Mouse (Mus musculus) G1E (cell line): ENCODE measurements around the gene Mex3d. TPM values are rescaled to one million over a fixed set of nuclear protein-coding genes. Genes with fewer than 3 reads are reported as not detected.

ENCODE experiments used
- ATAC-seq: 2 replicates; pipeline ENCODE4 v1.8.0; 2016; ENCODE audit warnings: mild to moderate bottlenecking; ENCODE audit not compliant: insufficient number of reproducible peaks, poor library complexity, low FRiP score, severe bottlenecking; ENCODE audit errors: extremely low read depth
- DNase-seq: peaks from one replicate; pipeline ENCODE4 v3.0.0; 2012; ENCODE audit warnings: low spot score
- H3K27me3 ChIP-seq: 2 replicates; pipeline ENCODE4 v1.6.1; 2012; ENCODE audit warnings: mild to moderate bottlenecking, low read length, inconsistent platforms; ENCODE audit not compliant: insufficient read depth
- H3K36me3 ChIP-seq: replicated peaks from 2 replicates; pipeline ENCODE3; 2012; ENCODE audit warnings: mild to moderate bottlenecking, inconsistent platforms
- H3K4me1 ChIP-seq: 2 replicates; pipeline ENCODE4 v1.6.1; 2012; ENCODE audit warnings: low read depth, low read length, inconsistent platforms, mixed read lengths; ENCODE audit not compliant: insufficient read depth
- H3K4me3 ChIP-seq: 2 replicates; pipeline ENCODE4 v1.5.1; 2012; ENCODE audit warnings: low read depth, mild to moderate bottlenecking, inconsistent platforms, low read length, moderate library complexity, mixed read lengths
- H3K9me3 ChIP-seq: replicated peaks from 2 replicates; pipeline ENCODE4 v1.6.1; 2012; ENCODE audit warnings: inconsistent platforms
- CTCF ChIP-seq: IDR thresholded peaks from 2 replicates; pipeline ENCODE4 v1.5.1; 2012; ENCODE audit warnings: low read depth, low read length, inconsistent platforms, mixed read lengths
- GATA1 ChIP-seq: IDR thresholded peaks from 2 replicates; pipeline ENCODE4 v1.6.1; 2012; ENCODE audit warnings: borderline replicate concordance, low read length, inconsistent platforms, mixed read lengths
- GATA2 ChIP-seq: IDR thresholded peaks from 2 replicates; pipeline ENCODE4 v1.6.1; 2012; ENCODE audit warnings: low read depth, low read length, inconsistent platforms, borderline replicate concordance
- POLR2AphosphoS5 ChIP-seq: IDR thresholded peaks from 2 replicates; pipeline ENCODE4 v1.6.1; 2012; ENCODE audit warnings: low read depth, low read length, inconsistent platforms; ENCODE audit not compliant: insufficient replicate concordance
- TAL1 ChIP-seq: conservative IDR thresholded peaks from 2 replicates; pipeline ENCODE4 v1.6.1; 2012; ENCODE audit warnings: low read depth, low read length, inconsistent platforms, mixed read lengths
- polyA plus RNA-seq: library from polyadenylated mRNA; stranded (reverse); fragments of >175 nt; gene quantifications from 2 replicates; pipeline ENCODE4 v1.2.3, GENCODE M21; 2012
- total RNA-seq, 2 experiments: library from RNA; stranded (forward) in 1 of 2; stranded (reverse) in 1 of 2; fragments of 200-1000 nt in 1 of 2; fragments of >200 nt in 1 of 2; fragmentation: Nextera tagmentation in 1 of 2; gene quantifications; 2 replicates each; pipeline ENCODE4 v1.2.3; 2014 to 2017

The Mex3d gene
- total and polyA plus RNA-seq, 3 experiments, result 8.7 to 35.3 (median 11.4) TPM

DNA sequence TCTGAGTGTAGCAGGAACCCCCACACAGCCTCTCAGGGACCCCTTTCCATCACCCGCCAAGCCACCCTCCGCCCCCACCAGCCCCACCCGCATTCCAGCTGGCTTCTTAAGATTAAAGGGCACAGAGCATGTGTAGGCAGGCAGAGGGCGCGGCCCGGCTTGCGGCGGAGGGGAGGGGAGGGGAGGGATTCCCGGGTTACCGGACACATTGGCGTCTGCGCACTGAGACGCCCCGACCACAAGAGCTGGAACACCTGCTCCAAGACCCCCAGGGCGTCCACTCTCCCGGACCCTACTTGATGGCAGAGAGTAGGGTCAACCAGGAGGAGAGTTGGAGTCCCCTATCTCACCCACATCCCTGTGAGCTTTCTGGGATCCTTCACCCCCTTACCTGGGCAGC, 42.3 kb downstream of the Mex3d start:
- Histone ChIP-seq H3K9me3 (peaks cover 16% of the 10 kb centered on the region), H3K4me1 (peaks cover 91% of the 10 kb centered on the region), H3K36me3 (peaks cover 30% of the 10 kb centered on the region), H3K27me3 (peaks cover 17% of the 10 kb centered on the region), H3K4me3 (peak overlapping the region; percentile 73)
- DNase-seq (peak; percentile 74), ATAC-seq (no peak)
- TF ChIP-seq POLR2AphosphoS5 (no peak), GATA2 (no peak), GATA1 (no peak), TAL1 (no peak; the same call in 1 of the 2 replicates), CTCF (no peak)

DNA sequence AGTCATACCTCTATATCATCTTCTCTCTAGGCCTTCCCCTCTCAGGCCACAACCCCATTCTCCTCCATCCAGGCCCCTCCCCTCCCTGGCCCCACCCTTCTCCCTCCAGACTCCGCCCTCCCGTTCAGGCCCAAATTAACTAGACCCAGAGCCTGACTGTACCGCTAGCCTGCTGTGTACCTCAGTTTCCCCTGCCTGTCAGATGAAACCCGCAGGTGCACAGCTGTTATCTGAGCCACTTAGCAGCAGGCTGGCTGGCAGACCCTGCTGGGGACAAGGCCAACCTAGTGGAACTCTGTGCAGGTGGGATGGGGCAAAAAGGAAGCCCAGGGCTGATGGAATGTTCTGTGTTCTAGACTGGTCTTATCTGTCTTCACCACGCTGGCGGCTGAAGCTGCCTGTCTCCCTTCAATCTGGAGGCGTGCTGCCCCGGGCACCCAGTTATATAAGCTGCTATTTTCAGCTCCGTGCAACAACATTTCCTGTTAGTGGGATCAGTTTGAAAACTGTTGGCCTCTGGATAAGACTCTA, 43.3 kb downstream of the Mex3d start:
- peaks cover 91% of the 10 kb centered on the region for H3K4me1 ChIP-seq
- DNase-seq (peak; percentile 76), ATAC-seq (peak; percentile 41)
- TF ChIP-seq GATA2 (no peak), TAL1 (peak; percentile 85), CTCF (no peak), GATA1 (no peak), POLR2AphosphoS5 (no peak)
- peaks cover 16% of the 10 kb centered on the region for H3K9me3 ChIP-seq
- H3K27me3 ChIP-seq, result peaks cover 12% of the 10 kb centered on the region
- peak overlapping the region; percentile 73 for H3K4me3 ChIP-seq
- peaks cover 32% of the 10 kb centered on the region for H3K36me3 ChIP-seq

DNA sequence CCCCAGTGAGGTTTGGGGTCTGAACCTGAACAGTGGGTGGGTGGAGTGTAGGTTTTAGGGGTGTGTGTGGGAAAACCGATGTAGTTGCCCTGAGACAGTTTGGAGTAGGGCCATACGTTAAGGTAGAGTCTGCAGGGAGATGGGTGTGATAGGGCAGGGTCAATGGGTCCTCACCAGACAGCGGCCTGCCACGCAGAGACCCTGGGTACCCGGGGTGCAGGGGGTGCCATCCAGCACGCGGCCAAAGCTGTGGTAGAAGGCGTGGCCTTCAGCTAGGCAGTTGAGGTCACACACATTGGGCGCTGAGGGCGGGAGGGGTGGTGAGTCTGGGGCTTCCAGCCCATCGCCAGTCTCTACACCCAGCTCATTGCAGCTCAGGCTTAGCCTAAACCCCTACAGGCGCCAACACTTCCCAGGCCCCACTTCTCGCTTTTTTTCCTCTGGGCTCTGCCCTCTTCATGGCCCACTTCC, 44.0 kb downstream of the Mex3d start:
- Histone ChIP-seq H3K9me3 (peaks cover 16% of the 10 kb centered on the region), H3K36me3 (peaks cover 32% of the 10 kb centered on the region), H3K4me1 (peaks cover 86% of the 10 kb centered on the region), H3K4me3 (peak overlapping the region; percentile 73), H3K27me3 (peaks cover 4% of the 10 kb centered on the region)
- TF ChIP-seq CTCF (no peak), GATA2 (no peak), TAL1 (no peak), GATA1 (no peak), POLR2AphosphoS5 (no peak)
- DNase-seq (peak; percentile 65), ATAC-seq (no peak)

DNA sequence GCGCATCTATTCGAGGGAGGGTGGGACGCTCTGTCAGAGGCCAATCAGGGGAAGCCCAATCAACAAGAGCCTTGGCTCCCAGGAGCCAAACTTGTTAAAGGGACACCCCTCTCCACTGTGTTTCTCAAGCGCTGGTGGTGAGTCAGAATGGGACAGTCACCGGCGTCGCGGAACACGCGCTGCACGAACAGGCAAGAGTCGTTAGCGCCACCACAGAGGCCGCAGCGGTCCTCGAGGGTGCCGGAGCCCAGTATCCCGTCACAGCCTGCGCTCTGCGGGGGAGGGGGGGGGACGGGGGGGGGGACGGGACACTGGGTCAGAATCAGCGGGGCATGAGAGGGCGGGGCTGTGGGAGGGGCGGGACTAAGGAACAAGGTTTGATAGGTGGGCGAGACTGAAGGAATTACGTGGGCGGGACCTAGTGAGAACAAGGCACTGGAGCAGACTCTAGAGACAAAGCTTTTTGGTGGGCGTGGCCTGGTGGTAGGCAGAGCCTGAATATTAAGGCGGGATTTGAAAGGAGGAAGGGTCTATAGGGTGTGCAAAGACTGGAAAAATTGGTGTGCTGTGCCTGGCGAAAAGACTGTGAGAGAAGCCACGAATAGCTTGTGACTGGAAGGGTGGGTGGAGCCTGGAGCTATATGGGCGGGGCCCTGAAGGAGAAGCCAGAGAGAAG, 44.6 kb downstream of the Mex3d start:
- H3K9me3 ChIP-seq, result peaks cover 16% of the 10 kb centered on the region
- ATAC-seq (peak; percentile 63), DNase-seq (peak; percentile 79)
- peaks cover 32% of the 10 kb centered on the region for H3K36me3 ChIP-seq
- peak overlapping the region; percentile 73 for H3K4me3 ChIP-seq
- H3K27me3 ChIP-seq, result peaks cover 3% of the 10 kb centered on the region; the same call in 1 of the 2 replicates
- TF ChIP-seq CTCF (no peak), GATA2 (no peak)
- peaks cover 84% of the 10 kb centered on the region for H3K4me1 ChIP-seq

DNA sequence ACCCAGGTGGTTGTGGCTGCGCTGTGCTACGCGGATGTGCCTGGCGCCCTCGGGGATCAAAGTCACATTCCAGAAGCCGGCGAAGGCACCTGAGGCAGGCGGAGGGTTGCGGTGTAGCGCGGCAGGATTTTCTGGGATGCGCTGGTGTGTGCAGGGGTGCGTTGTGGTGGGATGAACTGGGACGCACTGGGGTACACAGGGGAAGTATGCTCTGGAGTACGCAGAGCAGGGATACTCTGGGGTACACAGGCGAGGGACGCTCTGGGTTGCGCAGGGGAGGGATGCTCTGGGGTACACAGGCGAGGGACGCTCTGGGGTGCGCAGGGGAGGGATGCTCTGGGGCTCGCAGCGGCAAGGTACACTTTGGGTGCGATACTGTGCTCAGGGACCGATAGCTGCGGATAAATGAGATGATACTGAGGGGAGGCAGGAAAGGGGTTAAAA, 45.1 kb downstream of the Mex3d start:
- ATAC-seq (no peak), DNase-seq (no peak)
- Histone ChIP-seq H3K4me3 (peak overlapping the region; percentile 69), H3K36me3 (peaks cover 33% of the 10 kb centered on the region), H3K27me3 (peaks cover 3% of the 10 kb centered on the region; the same call in 1 of the 2 replicates), H3K4me1 (peaks cover 79% of the 10 kb centered on the region), H3K9me3 (peaks cover 16% of the 10 kb centered on the region)
- TF ChIP-seq POLR2AphosphoS5 (no peak), GATA2 (no peak), GATA1 (no peak), CTCF (no peak), TAL1 (no peak)

DNA sequence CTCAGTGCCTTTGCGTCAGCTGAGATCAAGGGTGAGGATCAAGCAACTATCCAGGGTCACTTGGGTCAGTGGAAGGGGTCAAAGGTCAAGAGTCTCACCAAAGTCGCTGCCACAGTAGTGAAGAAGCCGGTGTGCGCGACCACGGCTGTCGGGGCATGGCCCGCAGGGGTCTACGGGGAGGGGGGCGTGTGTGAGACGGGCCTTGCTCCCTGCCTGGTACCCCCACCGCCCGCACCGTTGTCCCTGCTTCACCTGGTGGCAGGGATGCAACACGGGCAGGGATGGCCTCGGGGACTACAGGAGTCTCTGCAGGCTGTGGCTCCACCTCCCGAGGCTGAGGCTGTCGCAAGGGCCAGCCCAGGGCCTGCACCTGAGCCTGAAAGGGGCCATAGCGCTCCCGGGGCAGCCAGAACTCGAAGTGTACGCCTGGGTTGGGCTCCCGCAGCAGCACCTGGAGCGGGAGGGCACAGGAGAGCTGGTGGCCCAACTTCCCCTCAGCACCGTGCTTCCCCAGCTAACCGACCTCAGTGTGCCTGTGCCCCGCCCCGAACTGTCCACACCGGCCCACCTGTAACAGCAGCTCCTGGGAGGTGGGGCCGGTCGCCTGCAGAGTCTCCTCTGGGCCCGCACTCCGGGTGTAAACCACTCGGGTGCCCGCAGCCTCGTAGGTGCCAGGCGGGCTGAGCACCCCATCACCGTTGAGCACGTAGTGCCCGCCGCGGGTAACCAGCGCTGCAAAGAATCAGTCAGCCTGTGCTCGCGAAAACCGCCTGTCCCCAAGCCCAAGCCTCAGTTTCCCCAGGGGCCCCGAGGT, 45.8 kb downstream of the Mex3d start:
- Histone ChIP-seq H3K27me3 (peaks cover 3% of the 10 kb centered on the region; the same call in 1 of the 2 replicates), H3K9me3 (peaks cover 16% of the 10 kb centered on the region), H3K36me3 (peaks cover 39% of the 10 kb centered on the region), H3K4me1 (peaks cover 77% of the 10 kb centered on the region), H3K4me3 (peak overlapping the region; percentile 69; the same call in 1 of the 2 replicates)
- no peak for DNase-seq
- ATAC-seq, result no peak
- TF ChIP-seq GATA1 (no peak), CTCF (no peak), GATA2 (no peak)
